Mouse (Mus musculus): Measurements from ENCODE around the gene Alox5ap. TPM values are rescaled to one million over a fixed set of nuclear protein-coding genes. Genes with fewer than 3 reads are reported as not detected.
A peak's percentile ranks its signal among the peaks of the same experiment; 100 is the strongest.

Gene Alox5ap
- total and polyA plus RNA-seq, 3 experiments: 2.0 to 26.4 (median 9.9) TPM

DNA sequence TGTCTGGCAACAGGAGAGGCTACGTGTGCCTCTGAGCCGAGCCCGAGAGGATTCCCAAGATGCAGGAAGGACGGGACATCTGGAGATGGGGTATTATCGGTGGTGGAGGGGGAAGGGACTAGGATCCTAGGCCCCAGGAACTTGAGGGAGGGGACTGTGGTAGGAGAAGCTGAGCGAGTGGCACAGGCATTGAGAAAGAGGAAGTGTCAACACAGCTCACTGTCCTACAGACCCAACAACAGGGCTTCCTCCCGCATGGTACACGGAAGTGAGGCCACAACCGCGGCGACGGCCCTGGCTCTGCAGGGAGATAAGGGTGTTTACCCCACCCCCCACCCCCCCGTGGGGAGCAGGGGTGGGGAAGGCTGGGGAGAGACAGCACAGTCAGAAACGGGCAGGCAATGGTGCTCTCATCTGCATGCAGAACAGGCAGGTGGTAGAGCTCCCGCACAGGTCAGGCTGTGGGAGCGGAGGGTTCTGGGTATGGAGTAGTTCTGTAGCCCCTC lies 18.5 kb upstream of the Alox5ap start:
- H3K79me2 ChIP-seq (replicated peaks; ENCODE audit: control insufficient read depth, extremely low read depth, insufficient read depth, poor library complexity, severe bottlenecking): no peaks in the 10 kb centered on the region
- peaks cover 10% of the 10 kb centered on the region for H3K9me3 ChIP-seq (replicated peaks; ENCODE audit: low read length)
- H3K9ac ChIP-seq (ENCODE audit: insufficient read depth, low read depth): peak overlapping the region; percentile 51; the same call in 1 of the 2 replicates
- dilution Hi-C loops (cut with MboI; ENCODE audit: extremely low pct_ligation_motif_present, extremely low pct_unique_long_range_greater_than_20kb, low sequenced_read_pairs) (no loop called here), in situ Hi-C loops (cut with MboI; ENCODE audit: low pct_ligation_motif_present, low pct_unique_long_range_greater_than_20kb, low sequenced_read_pairs) (no loop called here)
- H3K4me2 ChIP-seq (ENCODE audit: insufficient read depth, low read depth, poor library complexity, severe bottlenecking): peak overlapping the region; percentile 27; the same call in 1 of the 2 replicates
- H3K4me1 ChIP-seq (ENCODE audit: control insufficient read depth in 1 of 2, insufficient read depth in 2 of 2): peaks cover 5 to 18% of the 10 kb centered on the region in 2 experiments
- H3K4me3 ChIP-seq (replicated peaks in 1 of 3; ENCODE audit: low read depth in 2 of 3, low read length in 2 of 3, poor library complexity in 1 of 3): peak overlapping the region in 2 of 3 experiments; percentile 38 to 51
- TF ChIP-seq TBP (conservative IDR thresholded peaks at IDR 0.05; ENCODE audit: low read depth, low read length) (0 out of 2 replicates have a peak, but pooled peaks have one; percentile 54), RAD21 (IDR thresholded peaks at IDR 0.05; ENCODE audit: low read depth, low read length) (no peak), ZC3H11A (IDR thresholded peaks at IDR 0.05; ENCODE audit: low read depth, low read length) (no peak), E2F4 (IDR thresholded peaks at IDR 0.05; ENCODE audit: insufficient replicate concordance, low read depth, low read length) (no peak), NELFE (IDR thresholded peaks at IDR 0.05; ENCODE audit: low read depth, low read length) (peak; percentile 53; the same call in 1 of the 2 replicates), KAT2A (IDR thresholded peaks at IDR 0.05; ENCODE audit: insufficient replicate concordance, low read length) (no peak), CHD1 (IDR thresholded peaks at IDR 0.05; ENCODE audit: low read depth, low read length) (no peak), MAFK (IDR thresholded peaks at IDR 0.05; ENCODE audit: insufficient replicate concordance, low read length) (no peak), MAX (IDR thresholded peaks at IDR 0.05; ENCODE audit: low read length) (peak; percentile 89), ZMIZ1 (IDR thresholded peaks at IDR 0.05; ENCODE audit: low read depth, low read length) (no peak), NRF1 (IDR thresholded peaks at IDR 0.05; ENCODE audit: low read depth, low read length) (no peak), BHLHE40 (IDR thresholded peaks at IDR 0.05; ENCODE audit: low read depth, low read length) (no peak), RCOR1 (conservative IDR thresholded peaks at IDR 0.05; ENCODE audit: low read depth, low read length) (no peak), CHD2 (IDR thresholded peaks at IDR 0.05; ENCODE audit: low read length) (no peak), ZKSCAN1 (IDR thresholded peaks at IDR 0.05; ENCODE audit: borderline replicate concordance, low read depth, low read length) (no peak), UBTF (IDR thresholded peaks at IDR 0.05; ENCODE audit: low read depth, low read length) (no peak), ZNF384 (IDR thresholded peaks at IDR 0.05; ENCODE audit: low read depth, low read length) (no peak), POLR2AphosphoS2 (IDR thresholded peaks at IDR 0.05; ENCODE audit: low read depth, low read length) (no peak), SIN3A (IDR thresholded peaks at IDR 0.05; ENCODE audit: low read length) (peak; percentile 67; the same call in 1 of the 2 replicates), MEF2A (IDR thresholded peaks at IDR 0.05; ENCODE audit: borderline replicate concordance, low read depth, low read length) (no peak), MXI1 (IDR thresholded peaks at IDR 0.05; ENCODE audit: low read depth, low read length) (no peak; the same call in 1 of the 2 replicates), JUN (IDR thresholded peaks at IDR 0.05; ENCODE audit: insufficient read depth, low read depth, low read length) (no peak), CTCF (conservative IDR thresholded peaks at IDR 0.05 in 1 of 2, IDR thresholded peaks at IDR 0.05 in 1 of 2; ENCODE audit: low read depth in 2 of 2, low read length in 2 of 2) (no peak), IRF4 (IDR thresholded peaks at IDR 0.05; ENCODE audit: low read depth, low read length) (no peak), PAX5 (IDR thresholded peaks at IDR 0.05; ENCODE audit: low read length) (no peak), SMC3 (IDR thresholded peaks at IDR 0.05; ENCODE audit: low read depth, low read length) (no peak), MAZ (IDR thresholded peaks at IDR 0.05; ENCODE audit: low read depth, low read length) (no peak), ELF1 (IDR thresholded peaks at IDR 0.05; ENCODE audit: low read depth, low read length) (peak; percentile 91), TCF12 (IDR thresholded peaks at IDR 0.05; ENCODE audit: low read depth, low read length) (peak; percentile 25; the same call in 1 of the 2 replicates), MYC (IDR thresholded peaks at IDR 0.05; ENCODE audit: low read depth, low read length) (peak; percentile 68; the same call in 1 of the 2 replicates), USF2 (conservative IDR thresholded peaks at IDR 0.05; ENCODE audit: low read depth, low read length) (no peak), GABPA (IDR thresholded peaks at IDR 0.05; ENCODE audit: insufficient replicate concordance, low read depth, low read length) (no peak), USF1 (IDR thresholded peaks at IDR 0.05; ENCODE audit: low read depth, low read length) (no peak), ETS1 (conservative IDR thresholded peaks at IDR 0.05; ENCODE audit: low read depth, low read length) (0 out of 2 replicates have a peak, but pooled peaks have one; percentile 11), JUND (conservative IDR thresholded peaks at IDR 0.05; ENCODE audit: low read depth, low read length) (no peak), HCFC1 (IDR thresholded peaks at IDR 0.05; ENCODE audit: low read depth, low read length) (peak; percentile 63), POLR2A (IDR thresholded peaks at IDR 0.05; ENCODE audit: low read depth, low read length) (peak; percentile 52), EP300 (IDR thresholded peaks at IDR 0.05; ENCODE audit: low read length) (no peak)
- peak; percentile 88 for DNase-seq (ENCODE audit: extremely low read depth)
- H3K36me3 ChIP-seq (replicated peaks in 1 of 2; ENCODE audit: control insufficient read depth in 1 of 2, insufficient read depth in 1 of 2, low read length in 1 of 2): no peaks in the 10 kb centered on the region
- H3K27ac ChIP-seq (ENCODE audit: insufficient read depth, low read depth): no peak overlapping the region
- no peaks in the 10 kb centered on the region for H3K27me3 ChIP-seq (replicated peaks)

Measured in CH12.LX (cell line).